In the genomic region with DNA sequence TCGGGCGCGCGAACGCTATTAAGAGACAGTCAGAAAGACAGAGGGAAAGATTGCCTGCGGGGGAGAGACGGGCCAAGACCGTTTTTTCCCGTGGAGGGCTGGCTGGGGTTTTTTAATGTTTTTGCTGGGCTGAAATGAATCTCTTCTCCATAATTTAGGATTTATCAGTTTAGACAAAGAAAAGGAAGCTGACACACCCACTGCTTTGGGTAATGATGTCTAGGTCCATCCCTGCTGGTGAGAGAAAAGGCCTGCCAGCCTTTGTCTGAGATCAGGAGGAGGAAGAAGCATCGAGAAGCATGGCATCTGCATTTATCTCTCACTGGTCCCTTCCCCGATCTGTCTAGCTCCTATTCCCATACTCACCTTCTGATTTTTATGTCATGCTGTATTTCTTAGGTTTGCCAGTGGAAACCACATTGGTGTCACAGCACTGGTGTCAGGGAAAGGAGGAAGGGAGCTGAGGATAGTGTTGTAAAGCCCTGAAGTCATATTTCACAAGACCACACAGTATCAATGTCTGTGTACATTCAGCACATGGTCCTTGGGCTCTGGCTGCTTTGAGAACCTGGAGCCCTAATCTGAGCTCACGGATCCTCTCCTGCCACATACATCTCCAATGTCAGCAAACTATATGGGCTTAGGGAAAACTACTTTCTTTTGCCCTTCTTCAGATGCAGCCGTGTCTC, we compare ENCODE assay signal across 9 mouse cellular contexts.
DNase-seq lines count a peak whose midpoint lies in the region; ATAC-seq and TF ChIP-seq lines count a peak whose summit lies in the region.
"Had no signal": no experiment of that assay in that cellular context is flagged by ENCODE, and none has a peak within 500 bp of the region (broad histone marks: within the 10 kb centered on the region; RNA-seq: fewer than 3 reads in every experiment).

No protein-coding gene starts in this region.

- no peaks in the 10 kb centered on the region for H3K9me3 ChIP-seq in kidney, embryonic 14.5 days (ENCODE audit: control insufficient read depth, low read length)
- no peaks in the 10 kb centered on the region for H3K9me3 ChIP-seq in heart, postnatal 0 days (replicated peaks; ENCODE audit: control insufficient read depth, low read length)

- 45% methylated on average over 13 of the region's 13 CpGs for WGBS in kidney, embryonic 14.5 days
- 28% methylated on average over 13 of the region's 13 CpGs for WGBS in bone marrow, adult 2 months
- 31% methylated on average over 13 of the region's 13 CpGs for WGBS in heart, postnatal 0 days

- peak overlapping the region; percentile 43 for H3K4me3 ChIP-seq in kidney, embryonic 14.5 days (ENCODE audit: low read length)
- peak overlapping the region; percentile 54 for H3K4me3 ChIP-seq in bone marrow, adult 2 months (replicated peaks; ENCODE audit: control insufficient read depth, low read depth, low read length)
- peak overlapping the region; percentile 50 for H3K4me3 ChIP-seq in heart, postnatal 0 days (ENCODE audit: low read depth, low read length)
- H3K4me3 ChIP-seq: myocyte had no signal

- TF ChIP-seq EP300 in heart, postnatal 0 days (IDR thresholded peaks at IDR 0.05; ENCODE audit: low read depth) = no peak

- H3K36me3 ChIP-seq in kidney, embryonic 14.5 days (ENCODE audit: control insufficient read depth, insufficient read depth, low read length) = no peaks in the 10 kb centered on the region
- H3K36me3 ChIP-seq in heart, postnatal 0 days (replicated peaks; ENCODE audit: control insufficient read depth, insufficient read depth, low read length) = no peaks in the 10 kb centered on the region

- H3K4me2 ChIP-seq in kidney, embryonic 14.5 days (replicated peaks; ENCODE audit: low read depth, low read length) = peak overlapping the region; percentile 67
- H3K4me2 ChIP-seq in heart, postnatal 0 days (ENCODE audit: low read depth, low read length) = peak overlapping the region; percentile 60

- H3K9ac ChIP-seq in kidney, embryonic 14.5 days (ENCODE audit: low read depth, low read length) = peak overlapping the region; percentile 68
- peak overlapping the region; percentile 58 for H3K9ac ChIP-seq in heart, postnatal 0 days (replicated peaks; ENCODE audit: low read depth, low read length)

- no peak for TF ChIP-seq POLR2A in bone marrow, adult 2 months (IDR thresholded peaks at IDR 0.05; ENCODE audit: borderline replicate concordance, control insufficient read depth, low read depth, low read length)

- no peak for DNase-seq in kidney, adult 18-20 months
- DNase-seq in heart, postnatal 0 days (ENCODE audit: low spot score) = no peak
- no peak for DNase-seq in urinary bladder, postnatal 4 days (ENCODE audit: low spot score in 2 of 2)
- no peak for DNase-seq in gastrocnemius, postnatal 25 days
- no peak for DNase-seq in right cerebral cortex, postnatal 14 days

- no peaks in the 10 kb centered on the region for H3K27me3 ChIP-seq in kidney, embryonic 14.5 days (ENCODE audit: control insufficient read depth, insufficient read depth, low read length)
- no peaks in the 10 kb centered on the region for H3K27me3 ChIP-seq in heart, postnatal 0 days (ENCODE audit: control insufficient read depth, insufficient read depth, low read length)

- no peak overlapping the region for H3K27ac ChIP-seq in kidney, embryonic 14.5 days (ENCODE audit: low read depth, low read length)
- H3K27ac ChIP-seq in bone marrow, adult 2 months (ENCODE audit: control insufficient read depth, insufficient read depth, low read depth, low read length, poor library complexity) = peak overlapping the region; percentile 65
- peak overlapping the region; percentile 72 for H3K27ac ChIP-seq in heart, postnatal 0 days (ENCODE audit: low read depth)

- peak; percentile 56; the same call in 1 of the 2 replicates for ATAC-seq in kidney, embryonic 14.5 days (ENCODE audit: low FRiP score, low TSS enrichment)
- ATAC-seq in heart, postnatal 0 days (ENCODE audit: insufficient read depth, low read depth) = no peak; the same call in 1 of the 2 replicates
- ATAC-seq in megakaryocyte, adult 5-6 weeks (ENCODE audit: poor library complexity, severe bottlenecking) = peak; percentile 44

- TF ChIP-seq CTCF in bone marrow, adult 2 months (IDR thresholded peaks at IDR 0.05; ENCODE audit: control insufficient read depth, insufficient read depth, low read length) = no peak
- no peak for TF ChIP-seq CTCF in heart, postnatal 0 days (IDR thresholded peaks at IDR 0.05; ENCODE audit: low read depth)

- H3K4me1 ChIP-seq in kidney, embryonic 14.5 days (ENCODE audit: control insufficient read depth, insufficient read depth, low read length) = 0 out of 2 replicates have a peak, but pooled peaks cover 7% of the 10 kb centered on the region
- H3K4me1 ChIP-seq in bone marrow, adult 2 months (ENCODE audit: control insufficient read depth, insufficient read depth, low read length) = no peaks in the 10 kb centered on the region
- 0 out of 2 replicates have a peak, but pooled peaks cover 3% of the 10 kb centered on the region for H3K4me1 ChIP-seq in heart, postnatal 0 days (ENCODE audit: control insufficient read depth, insufficient read depth)
